ENCODE assay signal across 8 mouse cellular contexts in genomic region chr14:31337406-31337805, GRCm38 (mm10). TPM values are rescaled to one million over a fixed set of nuclear protein-coding genes. Genes with fewer than 3 reads are reported as not detected.
DNase-seq lines count a peak whose midpoint lies in the region; ATAC-seq lines count a peak whose summit lies in the region.

No protein-coding gene starts in this region.

- H3K36me3 ChIP-seq in forebrain, embryonic 12.5 days (replicated peaks): peaks cover 7% of the 10 kb centered on the region; the same call in 1 of the 2 replicates
- H3K36me3 ChIP-seq in limb, embryonic 15.5 days: peaks cover 7% of the 10 kb centered on the region; the same call in 1 of the 2 replicates

- no peaks in the 10 kb centered on the region for H3K27me3 ChIP-seq in forebrain, embryonic 12.5 days
- H3K27me3 ChIP-seq in limb, embryonic 15.5 days: no peaks in the 10 kb centered on the region

- peak overlapping the region; percentile 66 for H3K4me2 ChIP-seq in forebrain, embryonic 12.5 days
- peak overlapping the region; percentile 59 for H3K4me2 ChIP-seq in limb, embryonic 15.5 days

- WGBS in forebrain, embryonic 12.5 days: 53% methylated on average over 7 of the region's 7 CpGs
- WGBS in limb, embryonic 15.5 days: 40% methylated on average over 7 of the region's 7 CpGs

- H3K4me3 ChIP-seq in forebrain, embryonic 12.5 days (replicated peaks): peak overlapping the region; percentile 79
- peak overlapping the region; percentile 70 for H3K4me3 ChIP-seq in limb, embryonic 15.5 days

- no peak for ATAC-seq in forebrain, embryonic 12.5 days (ENCODE audit: low FRiP score)
- ATAC-seq in limb, embryonic 15.5 days (ENCODE audit: insufficient number of reproducible peaks, low FRiP score, low TSS enrichment, low read depth): no peak

- H3K4me1 ChIP-seq in forebrain, embryonic 12.5 days: peaks cover 21% of the 10 kb centered on the region
- peaks cover 6% of the 10 kb centered on the region for H3K4me1 ChIP-seq in limb, embryonic 15.5 days

- DNase-seq in thymus, postnatal 25 days: peak; percentile 21
- DNase-seq in thymus, postnatal 4 days: no peak
- DNase-seq in right cerebral cortex, adult 2 months (ENCODE audit: low spot score in 2 of 2): no peak
- DNase-seq in spleen, adult 18-20 months: no peak
- no peak for DNase-seq in layer of hippocampus, postnatal 36 days
- DNase-seq in natural killer cell, adult 2 months (ENCODE audit: low spot score in 2 of 2): no peak

- peak overlapping the region; percentile 93 for H3K9ac ChIP-seq in forebrain, embryonic 12.5 days
- peak overlapping the region; percentile 85 for H3K9ac ChIP-seq in limb, embryonic 15.5 days

- H3K9me3 ChIP-seq in forebrain, embryonic 12.5 days: no peaks in the 10 kb centered on the region
- no peaks in the 10 kb centered on the region for H3K9me3 ChIP-seq in limb, embryonic 15.5 days

- H3K27ac ChIP-seq in forebrain, embryonic 12.5 days: no peak overlapping the region
- H3K27ac ChIP-seq in limb, embryonic 15.5 days: peak overlapping the region; percentile 96

RNA-seq across cellular contexts. Expression of gene Capn7, which starts 1.0 kb away (rescaled TPM):
- 46.8 and 47.5 TPM in 2 replicates for polyA plus RNA-seq in forebrain, embryonic 12.5 days (2016; fragmentation: Nextera tagmentation; extraction: Ambion mirVana)
- 42.7 and 43.9 TPM in 2 replicates for polyA plus RNA-seq in limb, embryonic 15.5 days (2015; fragmentation: Nextera tagmentation; extraction: Ambion mirVana)
- 10 to 100 TPM; 39.4 to 42.1 TPM for total RNA-seq in layer of hippocampus, postnatal 36 days (2021)

RNA-seq across cellular contexts. Expression of gene Dnah1, which starts 13.7 kb away (rescaled TPM):
- polyA plus RNA-seq in forebrain, embryonic 12.5 days (2016; fragmentation: Nextera tagmentation; extraction: Ambion mirVana): 7.3 and 8.0 TPM in 2 replicates
- 6.0 and 6.1 TPM in 2 replicates for polyA plus RNA-seq in limb, embryonic 15.5 days (2015; fragmentation: Nextera tagmentation; extraction: Ambion mirVana)
- total RNA-seq in layer of hippocampus, postnatal 36 days (2021): 1 to 10 TPM; 3.8 to 4.8 TPM
